Mouse (Mus musculus) left cerebral cortex, postnatal 14 days (tissue): ENCODE measurements around the gene Qpct. TPM values are rescaled to one million over a fixed set of nuclear protein-coding genes. Genes with fewer than 3 reads are reported as not detected.

ENCODE experiments used
- total RNA-seq, 2 experiments: library from RNA; stranded (reverse); gene quantifications; 2 replicates each; pipeline ENCODE4 v1.2.3; 2021

Qpct gene
- total RNA-seq, 2 experiments from 2014 or later, result 7.9 to 12.5 TPM

Other genes with a start within 250 kb of the Qpct start
- gene Heatr5b, start 216.5 kb upstream of the Qpct start, total RNA-seq, result 10 to 100 TPM; 52.4 to 52.9 TPM
- 10 to 100 TPM; 31.5 to 31.9 TPM for gene Gpatch11, start 216.3 kb upstream of the Qpct start, total RNA-seq
- 1 to 10 TPM; 3.4 to 5.7 TPM for gene Eif2ak2, start 169.3 kb upstream of the Qpct start, total RNA-seq
- gene Sult6b1, start 144.9 kb upstream of the Qpct start, total RNA-seq, result not detected
- gene Cebpzos, start 135.4 kb upstream of the Qpct start, total RNA-seq, result 10 to 100 TPM; 34.3 to 35.4 TPM
- gene Cebpz, start 114.8 kb upstream of the Qpct start, total RNA-seq, result 10 to 100 TPM; 33.2 to 33.5 TPM
- 10 to 100 TPM; 59.3 to 66.2 TPM for gene Ndufaf7, start 114.8 kb upstream of the Qpct start, total RNA-seq
- 10 to 100 TPM; 11.2 to 11.3 TPM for gene Prkd3, start 31.1 kb upstream of the Qpct start, total RNA-seq